Mouse (Mus musculus) left cerebral cortex, adult 8-10 months (tissue): Measurements from ENCODE around the gene Zfp384. TPM values are rescaled to one million over a fixed set of nuclear protein-coding genes. Genes with fewer than 3 reads are reported as not detected.
"Not testable (repeated sequence)": the region's sequence is repeated elsewhere in the genome, so short reads cannot be mapped to it uniquely, and the experiment has no call there.

Experiments used
- DNase-seq, 2 experiments: peaks; one replicate each; pipeline ENCODE4 v3.0.0; 2022; ENCODE audit warnings: low spot score in 2 of 2
- total RNA-seq, 4 experiments: library from RNA; stranded (reverse); gene quantifications; 2 replicates each; pipeline ENCODE4 v1.2.4; 2022

Gene Zfp384
- total RNA-seq, 4 experiments from 2014 or later: 36.8 to 48.5 (median 40.5) TPM

- DNase-seq: peak; percentile 27 to 75
Measured at GRCm38 (mm10) chr6:125009181-125010073, 482 bp downstream of the Zfp384 start.

- DNase-seq: no peak
Measured at GRCm38 (mm10) chr6:125017682-125018081, 8.7 kb downstream of the Zfp384 start.

GRCm38 (mm10) chr6:125030532-125030931 lies 21.6 kb downstream of the Zfp384 start:
- DNase-seq: not testable (repeated sequence)

GRCm38 (mm10) chr6:125031604-125032003 lies 22.7 kb downstream of the Zfp384 start:
- DNase-seq: no peak

- no peak for DNase-seq
Measured at GRCm38 (mm10) chr6:125038666-125039065, 29.7 kb downstream of the Zfp384 start.

GRCm38 (mm10) chr6:125039131-125039530 lies 30.2 kb downstream of the Zfp384 start:
- no peak for DNase-seq

GRCm38 (mm10) chr6:125039533-125040153 lies 30.7 kb downstream of the Zfp384 start, which contains the start of gene Ing4:
Ing4 (plus strand) TSS chr6:125039760.
- DNase-seq: peak; percentile 65 to 92

DNA sequence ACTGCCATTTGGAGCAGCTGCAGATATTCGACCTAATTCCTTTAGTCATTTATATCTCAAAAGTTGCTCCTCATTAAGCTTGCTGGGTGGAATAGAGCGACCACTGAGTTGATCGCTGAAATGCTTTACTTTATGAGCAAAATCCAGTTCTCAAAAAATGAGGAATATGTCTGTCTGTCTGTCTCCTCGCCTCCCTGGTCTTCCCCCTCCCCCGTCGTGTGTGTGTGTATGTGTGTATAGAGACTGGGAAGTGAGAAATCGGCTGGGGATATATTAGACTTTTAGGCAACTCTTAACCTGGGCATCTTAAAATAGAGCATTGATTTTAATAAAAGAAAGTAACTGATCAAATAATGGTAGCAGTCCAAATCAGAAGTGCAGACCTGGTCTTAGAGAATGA lies 31.3 kb downstream of the Zfp384 start:
- DNase-seq: no peak

DNA sequence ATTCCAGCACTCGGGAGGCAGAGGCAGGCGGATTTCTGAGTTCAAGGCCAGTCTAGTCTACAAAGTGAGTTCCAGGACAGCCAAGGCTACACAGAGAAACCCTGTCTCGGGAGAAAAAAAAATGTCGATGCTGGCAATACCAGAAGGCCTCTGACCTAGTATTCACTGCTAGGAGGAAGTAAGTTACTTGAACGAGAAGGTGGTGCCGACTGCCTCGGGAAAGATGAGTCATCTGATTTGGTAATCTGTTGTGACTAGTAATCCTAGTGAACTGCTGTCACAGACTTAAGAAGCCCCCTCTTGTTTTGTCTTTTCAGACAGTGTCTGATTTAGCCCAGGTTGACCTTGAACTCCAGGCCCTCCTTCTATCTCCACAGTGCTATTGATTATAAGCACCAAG lies 32.1 kb downstream of the Zfp384 start:
- no peak for DNase-seq

DNA sequence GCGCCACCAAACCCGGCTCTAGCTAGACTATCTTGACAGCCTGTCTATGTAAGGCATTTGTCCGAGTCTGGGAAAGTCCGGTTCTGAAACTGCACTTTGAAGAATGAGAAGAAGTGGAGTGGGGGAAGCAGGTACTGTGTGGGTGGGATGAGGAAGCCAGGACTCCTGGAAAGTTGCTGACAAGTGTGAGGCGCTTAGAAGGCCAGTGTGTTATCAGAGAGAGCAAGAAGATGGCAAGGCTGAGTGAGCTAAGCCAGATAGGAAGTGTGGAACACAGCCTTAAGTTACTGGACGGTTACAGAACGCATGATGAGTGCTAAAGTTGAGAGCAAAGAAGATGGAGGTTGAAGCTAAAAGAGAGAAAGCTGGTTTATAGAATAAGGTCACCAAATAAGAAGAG lies 33.1 kb downstream of the Zfp384 start:
- no peak for DNase-seq

DNA sequence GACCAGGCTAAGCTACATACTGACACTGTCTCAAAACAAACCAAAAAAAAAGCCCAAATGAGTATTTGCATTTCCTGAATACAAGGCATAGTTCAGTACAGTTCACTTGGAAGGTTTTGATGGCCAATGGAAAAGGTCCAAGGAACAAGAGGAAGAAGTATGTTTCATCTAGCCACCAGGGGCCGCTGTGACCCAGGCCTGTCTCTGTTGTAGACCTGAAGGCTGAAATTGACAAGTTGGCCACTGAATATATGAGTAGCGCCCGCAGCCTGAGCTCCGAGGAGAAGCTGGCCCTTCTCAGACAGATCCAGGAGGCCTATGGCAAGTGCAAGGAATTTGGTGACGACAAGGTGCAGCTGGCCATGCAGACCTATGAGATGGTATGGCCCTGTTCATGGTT lies 37.7 kb downstream of the Zfp384 start:
- peak; percentile 45 to 46 for DNase-seq

- DNase-seq: no peak
Measured at GRCm38 (mm10) chr6:125049678-125050077, 40.7 kb downstream of the Zfp384 start, which contains the start of gene Acrbp. Acrbp (plus strand) TSS chr6:125049689.

- no peak for DNase-seq
Measured at GRCm38 (mm10) chr6:125051237-125051636, 42.3 kb downstream of the Zfp384 start.

DNA sequence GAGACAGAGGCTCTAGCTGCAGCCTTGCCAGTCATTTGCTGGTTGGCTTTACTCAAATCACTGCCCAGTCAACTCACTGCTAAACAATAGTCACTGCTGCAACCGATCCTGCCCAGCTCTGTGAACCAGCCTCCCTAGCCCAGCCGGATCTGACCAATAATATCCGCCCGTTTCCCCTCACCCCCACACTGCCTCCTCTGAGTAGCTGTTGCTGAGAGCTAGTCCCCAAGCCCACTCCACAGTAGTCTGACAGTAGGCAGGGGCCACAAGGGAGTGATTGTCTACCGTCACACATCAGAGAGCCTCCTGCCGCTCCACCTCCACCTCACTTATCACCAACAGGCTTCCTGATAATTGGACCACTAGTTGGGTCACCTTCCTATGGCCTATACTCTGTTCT lies 52.5 kb downstream of the Zfp384 start:
- no peak for DNase-seq

GRCm38 (mm10) chr6:125062511-125062910 lies 53.6 kb downstream of the Zfp384 start:
- no peak for DNase-seq

- DNase-seq: no peak
Measured at GRCm38 (mm10) chr6:125063906-125064305, 55.0 kb downstream of the Zfp384 start.

GRCm38 (mm10) chr6:125065223-125065622 lies 56.3 kb downstream of the Zfp384 start:
- not testable (repeated sequence) for DNase-seq

DNA sequence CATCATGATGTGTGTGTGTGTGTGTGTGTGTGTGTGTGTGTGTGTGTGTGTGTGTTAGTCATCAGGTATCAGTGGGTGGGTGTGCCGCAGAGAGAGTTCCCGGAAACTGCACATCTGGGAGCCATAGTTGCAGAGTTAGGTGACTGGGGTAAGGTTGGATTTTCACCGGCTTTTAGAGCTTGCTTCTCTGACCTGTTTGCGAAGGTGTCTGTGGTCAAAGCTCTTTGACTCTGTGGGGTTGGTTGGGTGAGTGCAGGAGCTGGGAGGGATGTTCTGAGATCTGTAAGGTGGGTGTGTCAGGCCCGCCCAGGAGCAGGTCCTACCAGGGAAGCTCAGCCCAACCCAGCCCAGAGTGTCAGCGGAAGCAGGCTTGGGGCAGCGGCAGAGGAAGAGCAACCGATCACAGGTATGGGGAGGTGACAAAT lies 58.6 kb downstream of the Zfp384 start, which contains the start of gene Lpar5:
TSS of gene Lpar5 (plus strand) at position 350 of the 425 bp plus-strand sequence.
- no peak for DNase-seq

DNA sequence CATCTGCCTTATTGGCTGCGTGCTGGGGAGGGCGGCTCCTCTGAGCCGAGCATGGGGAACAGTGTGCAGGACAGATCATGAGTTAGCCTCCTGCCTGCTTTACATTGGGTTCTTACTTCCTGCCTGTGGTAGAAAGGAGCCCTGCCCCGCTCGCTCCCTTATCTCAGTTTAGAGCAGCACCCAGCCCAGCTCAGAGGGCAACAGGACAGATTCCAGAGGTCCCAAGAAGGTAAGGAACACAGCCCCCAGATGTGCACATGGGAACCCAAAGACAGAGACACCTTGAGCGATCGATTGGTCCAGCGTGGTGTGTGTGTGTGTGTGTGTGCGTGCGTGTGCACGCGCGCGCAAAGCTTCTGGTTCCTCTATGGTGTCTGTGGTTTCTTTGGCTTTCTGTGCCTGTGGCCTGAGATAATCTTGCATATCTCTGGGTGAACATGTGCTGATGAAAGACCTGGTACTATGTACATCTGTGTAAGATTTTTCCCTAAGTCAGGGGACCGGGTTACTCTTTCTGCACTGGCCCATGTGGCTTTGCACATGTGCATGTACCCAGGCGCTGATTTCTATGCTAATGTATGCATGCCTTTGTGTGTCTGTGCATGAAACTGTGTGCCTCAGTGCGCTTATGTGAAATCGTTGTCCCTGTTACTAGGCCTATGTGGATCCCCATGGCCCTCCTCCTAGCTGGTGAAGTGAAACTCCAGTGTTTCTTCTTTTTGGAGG lies 62.4 kb downstream of the Zfp384 start:
- DNase-seq: no peak

GRCm38 (mm10) chr6:125071896-125072279 lies 62.9 kb downstream of the Zfp384 start:
- DNase-seq: no peak

DNA sequence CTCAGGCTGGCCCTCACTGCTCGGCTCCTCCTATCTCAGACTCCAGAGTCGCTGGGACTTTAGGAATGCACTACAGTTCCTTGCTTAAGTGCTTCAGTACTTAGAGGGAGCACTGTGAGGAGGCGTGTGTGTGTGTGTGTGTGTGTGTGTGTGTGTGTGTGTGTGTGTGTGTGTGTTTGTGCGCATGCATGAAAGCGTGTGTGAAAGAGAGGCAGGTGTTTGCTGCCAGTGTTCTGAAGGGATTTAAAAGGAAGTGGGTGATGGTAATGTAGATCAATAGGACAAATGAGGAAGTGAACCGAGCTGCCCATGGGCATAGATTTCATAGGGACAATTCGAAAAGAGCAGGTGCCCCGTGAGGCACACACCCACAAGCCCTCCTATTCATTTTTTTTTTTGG lies 64.9 kb downstream of the Zfp384 start:
- no peak for DNase-seq

DNA sequence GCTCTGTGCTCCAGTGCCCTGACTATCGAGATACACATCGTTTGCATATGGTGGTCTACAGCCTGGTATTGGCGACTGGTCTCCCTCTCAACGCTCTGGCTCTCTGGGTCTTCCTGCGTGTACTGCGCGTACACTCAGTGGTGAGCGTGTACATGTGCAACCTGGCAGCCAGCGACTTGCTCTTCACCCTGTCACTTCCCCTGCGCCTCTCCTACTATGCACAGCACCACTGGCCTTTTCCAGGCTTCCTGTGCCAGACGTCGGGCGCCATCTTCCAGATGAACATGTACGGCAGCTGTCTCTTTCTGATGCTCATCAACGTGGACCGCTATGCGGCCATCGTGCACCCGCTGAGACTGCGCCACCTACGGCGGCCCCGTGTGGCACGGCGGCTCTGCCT lies 72.4 kb downstream of the Zfp384 start:
- DNase-seq: no peak
